Mouse (Mus musculus) intestine, embryonic 16.5 days (tissue): ENCODE measurements around the gene Col23a1. TPM values are rescaled to one million over a fixed set of nuclear protein-coding genes. Genes with fewer than 3 reads are reported as not detected.

Experiments used
- ATAC-seq: fragments of 200-750 bp; cut with Nextera tagmentation; 2 replicates; pipeline ENCODE4 v1.8.0; 2017; ENCODE audit warnings: moderate TSS enrichment, moderate library complexity
- H3K27ac ChIP-seq: fragments of 300-500 bp; sonication (generic); 2 replicates; pipeline ENCODE4 v1.5.1; 2014; ENCODE audit warnings: mild to moderate bottlenecking, low read length
- H3K27me3 ChIP-seq: fragments of 300-500 bp; sonication (generic); replicated peaks from 2 replicates; pipeline ENCODE4 v1.6.1; 2014; ENCODE audit warnings: low read length, control low read depth, mixed read lengths; ENCODE audit not compliant: control insufficient read depth, insufficient read depth
- H3K36me3 ChIP-seq: fragments of 300-500 bp; sonication (generic); 2 replicates; pipeline ENCODE4 v1.6.1; 2014; ENCODE audit warnings: low read length, control low read depth; ENCODE audit not compliant: control insufficient read depth, insufficient read depth
- H3K4me1 ChIP-seq: fragments of 300-500 bp; sonication (generic); 2 replicates; pipeline ENCODE4 v1.6.1; 2014; ENCODE audit warnings: low read length, control low read depth, mixed read lengths; ENCODE audit not compliant: control insufficient read depth, insufficient read depth
- H3K4me2 ChIP-seq: fragments of 300-500 bp; sonication (generic); 2 replicates; pipeline ENCODE4 v1.6.1; 2014; ENCODE audit warnings: low read depth, low read length, control low read depth
- H3K4me3 ChIP-seq: fragments of 300-500 bp; sonication (generic); 2 replicates; pipeline ENCODE4 v1.5.1; 2014; ENCODE audit warnings: mild to moderate bottlenecking, low read length
- H3K9ac ChIP-seq: fragments of 300-500 bp; sonication (generic); 2 replicates; pipeline ENCODE4 v1.6.1; 2014; ENCODE audit warnings: low read depth, low read length
- H3K9me3 ChIP-seq: fragments of 300-500 bp; sonication (generic); 2 replicates; pipeline ENCODE4 v1.6.1; 2016; ENCODE audit warnings: low read length, control low read depth; ENCODE audit not compliant: control insufficient read depth
- WGBS: fragments of 180-500 bp; shearing (Covaris S2); extraction: QIAGEN DNeasy Blood & Tissue Kit; methylation state at CpG from one replicate; pipeline ENCODE4 v1.1.7; 2014; 5-methylcytosine and 5-hydroxymethylcytosine counted together
- polyA plus RNA-seq: library from polyadenylated mRNA; unstranded; fragments of >200 nt; fragmentation: Nextera tagmentation; extraction: Ambion mirVana; gene quantifications from 2 replicates; pipeline ENCODE4 v1.2.1, GENCODE M21; 2015

Col23a1 gene
- polyA plus RNA-seq, 1 experiment from 2014 or later, result 5.4 TPM

DNA sequence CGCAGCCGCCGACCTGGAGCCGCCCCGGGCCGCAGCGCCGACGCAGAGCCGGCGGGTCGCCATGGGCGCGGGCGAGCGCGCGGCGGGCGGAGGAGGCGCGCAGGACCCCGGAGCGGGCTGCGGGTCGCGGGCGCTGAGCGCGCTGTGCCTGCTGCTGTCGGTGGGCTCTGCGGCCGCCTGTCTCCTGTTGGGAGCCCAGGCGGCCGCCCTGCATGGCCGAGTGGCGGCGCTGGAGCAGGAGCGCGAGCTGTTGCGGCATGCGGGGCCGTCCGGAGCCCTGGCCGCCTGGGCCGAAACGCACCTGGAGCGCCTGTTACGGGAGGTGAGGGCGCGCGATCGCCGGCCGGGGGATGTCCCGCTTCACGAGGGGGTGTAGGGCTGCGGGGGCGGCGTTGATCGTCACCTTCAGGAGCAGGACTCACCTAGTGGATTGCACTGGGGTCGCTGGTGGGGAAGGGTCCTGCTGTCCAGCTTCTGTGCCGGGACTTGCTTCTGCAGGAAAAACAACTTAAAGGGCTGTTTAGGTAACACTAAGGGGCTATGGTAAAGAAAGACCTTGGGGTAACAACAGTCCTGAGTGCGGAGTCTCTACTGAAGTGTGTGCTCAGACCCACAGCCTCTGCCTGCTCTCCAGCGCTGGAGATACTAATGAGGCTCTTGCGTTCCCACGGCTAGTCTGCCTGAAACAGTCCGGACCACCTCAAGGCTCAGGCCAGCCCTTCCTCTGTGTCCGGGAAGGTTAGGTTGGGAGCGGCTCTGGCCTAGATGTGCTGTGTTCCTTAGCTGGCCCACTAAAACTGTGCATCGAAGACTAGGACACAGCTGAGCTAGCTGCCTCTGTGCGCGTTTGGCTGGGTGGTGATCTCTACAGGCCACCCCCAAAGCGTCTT, 591 bp downstream of the Col23a1 start:
- WGBS, result 2% methylated on average over 62 of the region's 74 CpGs
- H3K27me3 ChIP-seq, result no peaks in the 10 kb centered on the region
- no peaks in the 10 kb centered on the region for H3K36me3 ChIP-seq
- H3K4me1 ChIP-seq, result 0 out of 2 replicates have a peak, but pooled peaks cover 3% of the 10 kb centered on the region
- peak overlapping the region; percentile 70 for H3K4me3 ChIP-seq
- peak overlapping the region; percentile 48; the same call in 1 of the 2 replicates for H3K27ac ChIP-seq
- H3K4me2 ChIP-seq, result peak overlapping the region; percentile 88
- no peaks in the 10 kb centered on the region for H3K9me3 ChIP-seq
- peak; percentile 81 for ATAC-seq
- peak overlapping the region; percentile 76 for H3K9ac ChIP-seq

DNA sequence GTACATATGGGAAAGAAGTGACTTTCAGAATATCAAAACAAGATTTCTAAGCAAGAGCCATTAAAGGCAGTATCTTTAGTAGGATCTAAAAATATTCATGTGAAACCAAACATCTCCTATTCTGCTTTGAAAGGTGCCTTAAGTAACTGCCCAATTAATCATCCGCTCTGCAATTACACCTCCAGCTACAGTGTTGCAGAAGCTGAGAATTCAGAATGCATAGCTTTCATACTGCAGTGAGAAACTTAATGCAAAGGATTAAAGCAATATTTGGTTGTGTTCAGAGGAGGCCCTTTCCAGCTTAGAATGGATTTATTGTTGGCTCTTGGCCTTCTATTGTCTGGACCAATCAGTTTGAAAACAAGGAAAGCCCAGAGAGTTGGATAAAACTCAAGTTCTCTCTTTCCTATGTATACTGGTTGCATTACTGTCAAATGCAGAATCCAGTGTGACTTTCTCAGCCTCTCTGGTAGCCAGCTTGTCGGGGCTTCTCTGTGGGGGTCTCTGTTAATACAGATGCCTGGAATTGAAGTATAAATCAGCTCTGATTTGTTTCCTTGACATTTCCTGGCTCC, 4.3 kb downstream of the Col23a1 start:
- Histone ChIP-seq H3K4me2 (no peak overlapping the region), H3K4me3 (no peak overlapping the region)
- 62% methylated on average over 2 of the region's 2 CpGs for WGBS

DNA sequence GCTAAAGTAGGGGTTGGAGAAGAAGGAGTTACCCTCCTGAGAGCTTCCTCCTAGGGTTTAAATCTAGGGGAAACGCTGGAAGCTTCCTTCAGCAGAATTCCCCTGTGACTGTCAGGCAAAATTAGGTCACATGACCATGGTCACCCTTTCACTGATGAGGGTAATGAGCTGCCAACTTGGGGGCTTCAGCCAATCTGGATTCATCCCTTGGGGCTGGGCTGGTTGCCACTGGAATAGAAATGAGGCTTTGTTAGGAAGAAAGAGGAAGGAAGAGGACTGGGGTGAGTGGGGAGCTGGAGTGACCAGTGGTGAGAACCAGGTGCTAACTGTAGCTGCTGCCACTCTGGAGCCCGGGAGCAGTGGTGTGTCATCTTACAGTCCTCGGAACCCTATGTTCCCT, 6.0 kb downstream of the Col23a1 start:
- no peaks in the 10 kb centered on the region for H3K27me3 ChIP-seq
- no peaks in the 10 kb centered on the region for H3K9me3 ChIP-seq
- 0 out of 2 replicates have a peak, but pooled peaks cover 3% of the 10 kb centered on the region for H3K4me1 ChIP-seq
- WGBS, result 88% methylated on average over 3 of the region's 3 CpGs
- H3K36me3 ChIP-seq, result no peaks in the 10 kb centered on the region
- H3K9ac ChIP-seq, result no peak overlapping the region
- H3K27ac ChIP-seq, result no peak overlapping the region
- no peak overlapping the region for H3K4me2 ChIP-seq
- H3K4me3 ChIP-seq, result no peak overlapping the region
- ATAC-seq, result no peak

More for the DNA sequence above, 4.3 kb downstream of the Col23a1 start:
- ATAC-seq, result no peak
- no peaks in the 10 kb centered on the region for H3K27me3 ChIP-seq
- no peak overlapping the region for H3K9ac ChIP-seq
- no peaks in the 10 kb centered on the region for H3K36me3 ChIP-seq
- H3K4me1 ChIP-seq, result 0 out of 2 replicates have a peak, but pooled peaks cover 3% of the 10 kb centered on the region
- no peak overlapping the region for H3K27ac ChIP-seq
- H3K9me3 ChIP-seq, result no peaks in the 10 kb centered on the region

DNA sequence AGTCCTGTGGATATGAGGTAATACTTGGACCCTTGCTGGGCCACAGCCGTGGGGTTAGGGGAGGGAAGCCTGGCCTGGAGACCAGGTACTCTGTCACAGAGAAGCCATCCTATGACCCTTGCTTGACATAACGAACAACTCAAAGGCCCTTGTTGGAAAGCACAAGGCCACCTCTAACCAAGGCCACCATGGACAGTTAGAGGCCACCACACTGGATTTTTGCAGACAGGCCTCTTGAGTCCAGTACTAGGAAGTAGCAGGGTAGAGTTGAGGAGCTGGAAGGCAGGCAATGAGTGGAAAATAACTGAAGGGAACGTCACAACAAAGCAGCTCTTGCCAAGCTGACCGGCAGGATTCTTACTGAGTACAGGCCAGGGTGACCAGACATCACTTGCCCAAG, 9.0 kb downstream of the Col23a1 start:
- no peaks in the 10 kb centered on the region for H3K9me3 ChIP-seq
- 88% methylated on average over 4 of the region's 4 CpGs for WGBS
- H3K4me3 ChIP-seq, result no peak overlapping the region
- H3K27ac ChIP-seq, result no peak overlapping the region
- H3K27me3 ChIP-seq, result no peaks in the 10 kb centered on the region
- H3K4me2 ChIP-seq, result no peak overlapping the region
- no peak overlapping the region for H3K9ac ChIP-seq
- no peaks in the 10 kb centered on the region for H3K4me1 ChIP-seq
- H3K36me3 ChIP-seq, result no peaks in the 10 kb centered on the region
- no peak for ATAC-seq

DNA sequence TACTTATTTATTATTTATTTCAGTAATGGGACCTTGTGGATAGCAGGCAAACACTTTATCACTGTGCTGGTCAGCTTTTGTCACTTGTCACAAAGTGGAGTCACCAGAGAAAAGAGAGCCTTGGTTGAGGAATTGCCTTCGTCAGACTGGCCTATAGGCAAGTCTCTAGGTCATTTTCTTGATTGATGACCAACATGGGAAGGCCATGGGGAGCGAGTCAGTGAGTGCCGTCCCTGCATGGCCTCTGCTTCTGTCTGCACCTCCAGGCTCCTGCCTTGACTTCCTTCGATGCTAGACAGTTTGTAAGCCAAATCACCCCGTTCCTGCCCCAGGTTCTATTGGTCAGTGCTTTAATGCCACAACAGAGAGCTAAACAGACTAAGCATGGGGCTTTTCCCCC, 12.7 kb downstream of the Col23a1 start:
- 74% methylated on average over 5 of the region's 5 CpGs for WGBS
- ATAC-seq, result no peak

DNA sequence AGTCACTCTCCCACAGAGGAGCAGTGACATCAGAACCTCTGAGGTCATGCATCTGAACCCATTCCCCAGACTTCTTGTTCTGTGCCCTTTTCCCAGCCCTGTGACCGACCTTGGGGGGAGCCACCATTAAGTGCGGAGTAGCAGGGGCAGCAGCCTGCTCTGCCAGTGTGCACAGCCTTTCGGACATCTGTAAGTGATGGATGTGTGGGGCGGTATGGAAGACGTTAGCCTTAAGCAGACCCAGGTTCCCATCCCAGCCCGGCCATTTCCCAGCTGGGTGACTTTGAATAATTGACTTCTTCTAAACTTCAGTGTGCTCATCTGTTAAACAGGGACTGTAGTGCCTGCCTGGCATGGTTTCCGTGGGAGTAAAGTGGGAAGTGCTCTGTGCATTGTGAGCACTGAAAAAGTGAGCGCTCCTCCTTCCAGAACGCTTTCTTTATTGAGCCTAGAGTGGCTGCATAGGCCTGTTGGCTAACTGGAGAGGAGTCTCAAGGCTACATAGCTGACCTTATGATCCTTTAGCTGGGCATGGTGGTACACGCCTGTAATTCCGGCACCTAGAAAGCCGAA, 14.3 kb downstream of the Col23a1 start:
- Histone ChIP-seq H3K36me3 (no peaks in the 10 kb centered on the region), H3K9me3 (no peaks in the 10 kb centered on the region), H3K27me3 (no peaks in the 10 kb centered on the region), H3K4me3 (no peak overlapping the region), H3K4me1 (no peaks in the 10 kb centered on the region), H3K9ac (no peak overlapping the region), H3K4me2 (no peak overlapping the region), H3K27ac (no peak overlapping the region)
- WGBS, result 63% methylated on average over 12 of the region's 12 CpGs
- ATAC-seq, result no peak

More for the DNA sequence above, 12.7 kb downstream of the Col23a1 start:
- Histone ChIP-seq H3K4me3 (no peak overlapping the region), H3K4me1 (no peaks in the 10 kb centered on the region), H3K27ac (no peak overlapping the region), H3K9me3 (no peaks in the 10 kb centered on the region), H3K4me2 (no peak overlapping the region), H3K36me3 (no peaks in the 10 kb centered on the region), H3K27me3 (no peaks in the 10 kb centered on the region), H3K9ac (no peak overlapping the region)

DNA sequence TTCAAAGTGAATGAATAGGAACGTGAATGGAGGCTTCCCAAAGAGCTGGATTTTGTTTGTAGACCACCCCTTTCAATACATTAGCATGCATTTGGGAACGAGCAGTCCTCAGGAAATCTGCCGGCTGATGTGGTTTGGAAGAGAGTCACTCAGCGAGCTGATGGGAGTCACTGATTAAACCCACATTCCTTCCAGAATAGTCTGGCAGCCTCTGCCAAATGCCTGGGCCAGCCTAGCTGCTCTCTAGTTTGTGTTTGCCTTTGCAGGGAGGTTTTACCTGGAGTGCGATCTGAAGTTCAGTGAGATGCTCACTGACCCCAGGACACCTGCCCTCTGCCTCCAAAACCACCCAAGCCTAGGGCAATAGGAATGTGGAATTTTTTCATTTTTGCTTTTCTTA, 18.6 kb downstream of the Col23a1 start:
- H3K9ac ChIP-seq, result no peak overlapping the region
- H3K27me3 ChIP-seq, result no peaks in the 10 kb centered on the region
- H3K36me3 ChIP-seq, result no peaks in the 10 kb centered on the region
- WGBS, result 51% methylated on average over 5 of the region's 5 CpGs
- no peak overlapping the region for H3K27ac ChIP-seq
- H3K4me1 ChIP-seq, result no peaks in the 10 kb centered on the region
- ATAC-seq, result no peak
- H3K4me2 ChIP-seq, result no peak overlapping the region
- H3K9me3 ChIP-seq, result no peaks in the 10 kb centered on the region
- no peak overlapping the region for H3K4me3 ChIP-seq

DNA sequence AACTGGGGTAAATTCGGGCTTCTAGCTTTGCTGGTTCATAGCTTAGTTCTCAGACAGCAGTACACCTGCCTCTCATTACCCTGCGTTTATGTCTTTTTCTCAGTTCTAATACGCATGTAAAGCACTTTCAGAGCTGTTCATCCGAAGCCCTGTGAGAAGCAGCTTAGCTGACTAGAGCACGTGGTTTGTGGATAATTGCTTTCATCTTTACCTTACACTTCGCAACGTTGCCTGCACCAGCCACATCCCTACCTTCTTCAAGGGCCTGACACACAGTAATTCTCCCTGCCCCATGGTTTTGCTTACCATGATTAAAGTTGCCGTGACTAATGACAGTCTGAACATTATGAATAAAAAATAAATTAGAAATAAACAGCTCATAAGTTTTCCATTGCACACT, 22.1 kb downstream of the Col23a1 start:
- Histone ChIP-seq H3K9ac (no peak overlapping the region), H3K27ac (no peak overlapping the region), H3K9me3 (no peaks in the 10 kb centered on the region), H3K4me3 (no peak overlapping the region), H3K27me3 (no peaks in the 10 kb centered on the region), H3K36me3 (no peaks in the 10 kb centered on the region), H3K4me1 (no peaks in the 10 kb centered on the region), H3K4me2 (no peak overlapping the region)
- ATAC-seq, result no peak
- 81% methylated on average over 8 of the region's 8 CpGs for WGBS

DNA sequence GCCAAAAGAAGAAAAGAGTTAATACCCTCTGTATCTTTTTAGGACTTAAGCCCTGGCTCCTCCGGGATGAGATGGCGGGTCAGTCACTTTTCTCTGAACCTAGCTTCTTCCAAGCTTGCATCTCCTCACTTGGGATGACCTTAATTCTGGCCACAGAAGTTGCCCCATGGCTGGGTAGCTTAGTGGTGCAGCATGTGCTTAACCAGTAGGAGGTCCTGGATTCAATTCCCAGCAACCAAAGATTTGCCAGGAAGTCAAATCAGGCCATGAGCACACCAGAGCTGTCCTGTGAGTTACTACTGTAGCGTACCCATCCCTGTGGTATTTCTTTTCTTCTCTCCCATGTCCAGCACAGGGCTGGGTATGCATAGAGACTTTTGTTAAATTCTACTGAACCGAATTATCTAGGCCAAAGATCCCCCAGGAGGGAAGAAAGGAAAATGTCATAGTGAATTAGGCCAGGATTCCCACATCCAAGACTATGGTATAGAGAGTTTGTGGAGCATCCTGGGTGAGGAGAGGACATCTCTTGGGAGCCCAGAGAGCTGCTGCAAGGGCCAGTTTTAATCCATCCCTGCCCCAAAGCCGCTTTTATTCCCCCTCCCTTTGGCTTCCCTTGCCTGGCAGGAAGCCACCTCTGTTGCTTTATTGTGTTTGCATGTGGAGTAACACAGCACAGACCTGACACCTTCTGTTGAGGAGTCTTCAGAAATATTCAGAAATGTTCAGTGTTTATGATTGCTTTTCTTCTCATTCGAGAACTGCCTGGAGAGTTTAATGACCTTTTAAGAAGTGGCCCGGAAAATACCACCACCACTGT, 26.5 kb downstream of the Col23a1 start:
- 75% methylated on average over 7 of the region's 7 CpGs for WGBS
- no peaks in the 10 kb centered on the region for H3K36me3 ChIP-seq
- no peak for ATAC-seq
- no peak overlapping the region for H3K27ac ChIP-seq
- H3K4me1 ChIP-seq, result no peaks in the 10 kb centered on the region
- no peak overlapping the region for H3K4me2 ChIP-seq
- H3K4me3 ChIP-seq, result no peak overlapping the region
- H3K27me3 ChIP-seq, result no peaks in the 10 kb centered on the region
- H3K9me3 ChIP-seq, result no peaks in the 10 kb centered on the region
- no peak overlapping the region for H3K9ac ChIP-seq
